Mouse (Mus musculus) spleen, adult 2 months (tissue): Measurements from ENCODE around the gene Tspan2.

Experiments
- CTCF ChIP-seq: fragments of 200-500 bp; IDR thresholded peaks from 2 replicates; pipeline ENCODE4 v1.5.1; 2011; ENCODE audit warnings: mild to moderate bottlenecking, inconsistent platforms; ENCODE audit not compliant: insufficient read depth, insufficient read length, insufficient replicate concordance; ENCODE audit errors: extremely low read depth
- POLR2A ChIP-seq: fragments of 200-500 bp; IDR thresholded peaks from 2 replicates; pipeline ENCODE4 v1.6.1; 2011; ENCODE audit warnings: low read depth, low read length, inconsistent platforms

GRCm38 (mm10) chr3:102742725-102743124, 8.4 kb downstream of the Tspan2 start:
- TF ChIP-seq POLR2A = no peak
- TF ChIP-seq CTCF = no peak
